Mouse (Mus musculus): Measurements from ENCODE around the gene D430041D05Rik. TPM values are rescaled to one million over a fixed set of nuclear protein-coding genes. Genes with fewer than 3 reads are reported as not detected.
"Not testable (repeated sequence)": the region's sequence is repeated elsewhere in the genome, so short reads cannot be mapped to it uniquely, and the experiment has no call there.

D430041D05Rik gene
- polyA plus RNA-seq, 1 experiment from 2014 or later, result 0.97 TPM

GRCm38 (mm10) chr2:104098529-104099230 is 312.1 kb downstream of the D430041D05Rik start:
- H3K4me3 ChIP-seq (ENCODE audit: low read depth, low read length), result no peak overlapping the region
- no peak overlapping the region for H3K9ac ChIP-seq (ENCODE audit: low read length)
- no peaks in the 10 kb centered on the region for H3K27me3 ChIP-seq (ENCODE audit: control insufficient read depth, insufficient read depth, low read length)
- ATAC-seq (ENCODE audit: insufficient number of reproducible peaks, low FRiP score, low TSS enrichment, low read depth) (no peak), DNase-seq (ENCODE audit: low spot score) (no peak)
- H3K4me1 ChIP-seq (ENCODE audit: control insufficient read depth, insufficient read depth, low read length), result 0 out of 2 replicates have a peak, but pooled peaks cover 3% of the 10 kb centered on the region
- H3K36me3 ChIP-seq (ENCODE audit: control insufficient read depth, insufficient read depth, low read length), result no peaks in the 10 kb centered on the region
- no peaks in the 10 kb centered on the region for H3K9me3 ChIP-seq (ENCODE audit: control insufficient read depth, low read length)
- no peak overlapping the region for H3K4me2 ChIP-seq (ENCODE audit: low read depth, severe bottlenecking)
- WGBS, result 36% methylated on average over 3 of the region's 3 CpGs
- H3K27ac ChIP-seq (replicated peaks; ENCODE audit: low read depth, low read length), result no peak overlapping the region

DNA sequence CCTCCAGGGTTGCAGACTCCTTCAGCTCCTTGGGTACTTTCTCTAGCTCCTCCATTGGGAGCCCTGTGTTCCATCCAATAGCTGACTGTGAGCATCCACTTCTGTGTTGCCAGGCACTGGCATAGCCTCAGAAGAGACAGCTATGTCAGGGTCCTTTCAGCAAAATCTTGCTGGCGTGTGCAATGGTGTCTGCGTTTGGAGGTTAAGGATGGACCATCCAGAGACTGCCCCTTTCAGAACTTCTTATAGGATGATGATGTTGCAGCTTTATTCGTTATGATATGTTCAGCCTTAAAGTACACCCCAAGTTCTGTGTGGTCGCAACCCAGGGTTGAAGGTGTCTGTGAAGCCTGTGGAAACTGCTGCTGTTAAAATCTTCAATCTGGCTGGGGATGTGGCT is 313.4 kb downstream of the D430041D05Rik start:
- not testable (repeated sequence) for H3K36me3 ChIP-seq (ENCODE audit: control insufficient read depth, insufficient read depth, low read length); H3K9me3 ChIP-seq (ENCODE audit: control insufficient read depth, low read length); H3K4me3 ChIP-seq (ENCODE audit: low read depth, low read length); H3K4me1 ChIP-seq (ENCODE audit: control insufficient read depth, insufficient read depth, low read length); ATAC-seq (ENCODE audit: insufficient number of reproducible peaks, low FRiP score, low TSS enrichment, low read depth); H3K27me3 ChIP-seq (ENCODE audit: control insufficient read depth, insufficient read depth, low read length); H3K4me2 ChIP-seq (ENCODE audit: low read depth, severe bottlenecking); H3K27ac ChIP-seq (replicated peaks; ENCODE audit: low read depth, low read length); H3K9ac ChIP-seq (ENCODE audit: low read length); DNase-seq (ENCODE audit: low spot score)
- 95% methylated on average over 4 of the region's 4 CpGs for WGBS

GRCm38 (mm10) chr2:104096796-104097195 is 314.0 kb downstream of the D430041D05Rik start:
- ATAC-seq (ENCODE audit: insufficient number of reproducible peaks, low FRiP score, low TSS enrichment, low read depth); H3K27ac ChIP-seq (replicated peaks; ENCODE audit: low read depth, low read length); H3K4me1 ChIP-seq (ENCODE audit: control insufficient read depth, insufficient read depth, low read length); H3K27me3 ChIP-seq (ENCODE audit: control insufficient read depth, insufficient read depth, low read length); H3K4me2 ChIP-seq (ENCODE audit: low read depth, severe bottlenecking); H3K9me3 ChIP-seq (ENCODE audit: control insufficient read depth, low read length); H3K4me3 ChIP-seq (ENCODE audit: low read depth, low read length); H3K36me3 ChIP-seq (ENCODE audit: control insufficient read depth, insufficient read depth, low read length); H3K9ac ChIP-seq (ENCODE audit: low read length); DNase-seq (ENCODE audit: low spot score): not testable (repeated sequence)
- WGBS, result 75% methylated on average over 1 of the region's 1 CpGs

DNA sequence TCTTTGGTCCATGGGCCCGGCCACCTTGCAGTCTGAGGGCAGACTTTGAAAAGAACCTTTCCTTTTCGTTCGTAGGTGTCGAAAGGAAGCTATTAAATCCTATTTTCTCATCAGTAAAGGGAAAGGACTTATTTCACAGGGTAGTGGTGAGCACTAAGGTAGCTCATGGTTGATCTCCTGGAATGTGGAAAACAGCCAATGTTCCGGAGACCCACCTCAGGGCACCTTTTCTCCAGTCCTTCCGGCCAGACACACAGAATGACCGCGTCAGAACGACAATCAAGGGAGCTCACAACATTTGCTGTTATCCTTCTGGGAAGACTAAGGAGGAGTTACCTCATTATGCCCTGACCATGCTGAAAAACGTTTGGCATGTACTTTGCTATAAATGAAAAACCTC is 314.6 kb downstream of the D430041D05Rik start:
- Histone ChIP-seq H3K36me3 (ENCODE audit: control insufficient read depth, insufficient read depth, low read length) (no peaks in the 10 kb centered on the region), H3K27ac (replicated peaks; ENCODE audit: low read depth, low read length) (no peak overlapping the region; the same call in 1 of the 2 replicates), H3K4me2 (ENCODE audit: low read depth, severe bottlenecking) (peak overlapping the region; percentile 56), H3K4me3 (ENCODE audit: low read depth, low read length) (peak overlapping the region; percentile 42), H3K9me3 (ENCODE audit: control insufficient read depth, low read length) (no peaks in the 10 kb centered on the region), H3K4me1 (ENCODE audit: control insufficient read depth, insufficient read depth, low read length) (0 out of 2 replicates have a peak, but pooled peaks cover 3% of the 10 kb centered on the region), H3K9ac (ENCODE audit: low read length) (peak overlapping the region; percentile 28), H3K27me3 (ENCODE audit: control insufficient read depth, insufficient read depth, low read length) (no peaks in the 10 kb centered on the region)
- ATAC-seq (ENCODE audit: insufficient number of reproducible peaks, low FRiP score, low TSS enrichment, low read depth) (no peak), DNase-seq (ENCODE audit: low spot score) (no peak)
- WGBS, result 50% methylated on average over 10 of the region's 10 CpGs

DNA sequence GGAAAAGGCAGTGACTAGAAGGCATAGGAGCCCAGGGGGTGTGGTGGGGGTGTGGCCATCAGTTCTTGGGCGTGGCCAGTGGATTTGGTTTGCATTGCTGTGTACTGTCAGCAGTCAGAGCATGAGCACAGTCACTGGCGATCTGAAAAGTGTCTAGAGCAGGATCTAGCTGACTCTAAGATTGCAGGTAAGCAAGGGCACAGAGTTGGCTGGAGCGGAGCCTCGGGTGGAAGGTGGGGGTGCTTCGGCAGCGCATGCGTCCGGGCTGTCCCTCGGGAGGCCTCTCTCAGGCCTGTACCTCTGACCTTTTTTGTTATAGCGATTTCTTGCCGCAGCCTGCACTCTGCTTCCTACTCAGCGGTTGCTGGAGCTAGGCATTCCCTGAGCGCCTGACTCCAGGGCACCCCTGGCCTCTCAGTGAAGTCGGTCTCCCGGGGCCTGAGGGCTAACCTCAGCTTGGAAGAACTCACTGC is 315.0 kb downstream of the D430041D05Rik start, which contains the start of gene Cd59a:
Gene Cd59a, plus strand, starts transcription at position 61 of the 473 bp plus-strand sequence.
- 0 out of 2 replicates have a peak, but pooled peaks cover 3% of the 10 kb centered on the region for H3K4me1 ChIP-seq (ENCODE audit: control insufficient read depth, insufficient read depth, low read length)
- H3K27me3 ChIP-seq (ENCODE audit: control insufficient read depth, insufficient read depth, low read length), result no peaks in the 10 kb centered on the region
- DNase-seq (ENCODE audit: low spot score) (peak; percentile 81), ATAC-seq (ENCODE audit: insufficient number of reproducible peaks, low FRiP score, low TSS enrichment, low read depth) (peak; percentile 86)
- H3K4me2 ChIP-seq (ENCODE audit: low read depth, severe bottlenecking), result peak within 1 kb of the TSS; percentile 56
- peak within 1 kb of the TSS; percentile 28 for H3K9ac ChIP-seq (ENCODE audit: low read length)
- H3K36me3 ChIP-seq (ENCODE audit: control insufficient read depth, insufficient read depth, low read length), result no peaks in the 10 kb centered on the region
- WGBS, result 9% methylated on average over 15 of the region's 15 CpGs
- no peak within 1 kb of the TSS; the same call in 1 of the 2 replicates for H3K27ac ChIP-seq (replicated peaks; ENCODE audit: low read depth, low read length)
- H3K4me3 ChIP-seq (ENCODE audit: low read depth, low read length), result peak within 1 kb of the TSS; percentile 42
- H3K9me3 ChIP-seq (ENCODE audit: control insufficient read depth, low read length), result no peaks in the 10 kb centered on the region

DNA sequence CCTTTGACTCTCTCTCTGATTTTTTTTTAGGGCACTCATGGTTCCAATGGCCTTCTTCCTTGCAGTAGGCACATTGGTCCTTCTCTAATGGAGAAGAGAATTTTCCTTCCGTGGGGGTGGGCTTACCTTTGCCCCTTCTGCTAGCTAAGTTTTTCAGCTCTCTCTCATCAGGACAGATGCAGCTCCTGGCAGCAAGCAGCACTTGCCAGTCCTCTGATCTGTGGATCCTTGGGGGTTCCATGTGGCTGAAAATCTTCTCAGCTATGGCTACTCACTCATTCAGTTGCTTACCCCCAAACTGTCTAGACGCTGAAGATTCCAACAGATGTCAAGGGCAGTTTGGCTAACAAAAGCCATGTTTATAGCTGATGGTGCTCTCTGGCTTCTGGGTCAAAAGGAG is 317.5 kb downstream of the D430041D05Rik start:
- H3K9ac ChIP-seq (ENCODE audit: low read length), result no peak overlapping the region
- WGBS, result 89% methylated on average over 2 of the region's 2 CpGs
- H3K4me1 ChIP-seq (ENCODE audit: control insufficient read depth, insufficient read depth, low read length), result 0 out of 2 replicates have a peak, but pooled peaks cover 3% of the 10 kb centered on the region
- H3K4me2 ChIP-seq (ENCODE audit: low read depth, severe bottlenecking), result no peak overlapping the region
- H3K36me3 ChIP-seq (ENCODE audit: control insufficient read depth, insufficient read depth, low read length), result no peaks in the 10 kb centered on the region
- no peaks in the 10 kb centered on the region for H3K9me3 ChIP-seq (ENCODE audit: control insufficient read depth, low read length)
- no peak overlapping the region for H3K27ac ChIP-seq (replicated peaks; ENCODE audit: low read depth, low read length)
- H3K4me3 ChIP-seq (ENCODE audit: low read depth, low read length), result no peak overlapping the region
- H3K27me3 ChIP-seq (ENCODE audit: control insufficient read depth, insufficient read depth, low read length), result no peaks in the 10 kb centered on the region
- DNase-seq (ENCODE audit: low spot score) (no peak), ATAC-seq (ENCODE audit: insufficient number of reproducible peaks, low FRiP score, low TSS enrichment, low read depth) (no peak)

MicroRNAs encoded within 50 kb of the gene (microRNA counts, 519-probe panel; counts per million panel counts)
- not detected for microRNA mmu-miR-1902

Small RNA genes lying within 50 kb of the gene (microRNA-seq; reads per million reads assigned to microRNA genes)
- not detected for gene Mir1902

Other genes starting within 250 kb of the D430041D05Rik start
- gene Hipk3, start 83.4 kb upstream of the D430041D05Rik start, polyA plus RNA-seq (2014; fragmentation: Nextera tagmentation; extraction: Ambion mirVana), result 13.5 and 14.2 TPM in 2 replicates
- gene Cstf3, start 179.5 kb upstream of the D430041D05Rik start, polyA plus RNA-seq (2014; fragmentation: Nextera tagmentation; extraction: Ambion mirVana), result 87.9 and 91.1 TPM in 2 replicates